16 mouse cellular contexts compared by ENCODE assay signal in the genomic region with DNA sequence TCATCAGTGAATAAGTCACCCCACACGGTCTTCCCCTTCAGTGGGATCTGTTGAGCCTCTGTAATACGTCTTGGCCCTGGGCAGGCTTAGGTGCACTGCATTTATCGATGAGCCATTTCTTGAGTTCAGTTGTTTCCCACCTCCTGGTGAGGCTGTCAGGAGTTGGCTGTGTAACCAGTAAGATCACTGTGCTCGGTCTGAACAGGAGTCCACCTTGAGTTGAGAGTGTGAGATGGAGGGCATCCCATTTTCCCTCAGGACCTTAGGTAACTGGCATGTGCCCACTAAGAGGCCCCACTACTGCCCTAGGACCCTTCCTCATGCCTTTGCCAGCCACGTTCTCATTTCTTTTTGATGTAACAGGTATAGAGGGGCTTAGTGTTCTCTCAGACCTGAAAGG.
"Had no signal": no experiment of that assay in that cellular context is flagged by ENCODE, and none has a peak within 500 bp of the region (broad histone marks: within the 10 kb centered on the region; RNA-seq: fewer than 3 reads in every experiment).

No protein-coding gene starts in this region.

- H3K4me3 ChIP-seq: neural tube, embryonic 13.5 days; neural tube, embryonic 15.5 days; stomach, embryonic 15.5 days had no signal

- H3K4me2 ChIP-seq: neural tube, embryonic 13.5 days; neural tube, embryonic 15.5 days; stomach, embryonic 15.5 days had no signal

- H3K27ac ChIP-seq: neural tube, embryonic 13.5 days; neural tube, embryonic 15.5 days; stomach, embryonic 15.5 days; stomach, postnatal 0 days had no signal

- H3K9me3 ChIP-seq: neural tube, embryonic 13.5 days; neural tube, embryonic 15.5 days; stomach, embryonic 15.5 days had no signal

- H3K9ac ChIP-seq: neural tube, embryonic 13.5 days; neural tube, embryonic 15.5 days; stomach, embryonic 15.5 days had no signal

- DNase-seq: retina, postnatal 1 day; right cerebral cortex, adult 18-20 months; right cerebral cortex, postnatal 14 days; right cerebral cortex, postnatal 25 days; right cerebral cortex, postnatal 4 days; spleen, adult 18-20 months; thymus, adult 18-20 months; thymus, adult 2 months; thymus, postnatal 14 days; thymus, postnatal 25 days; thymus, postnatal 36 days; thymus, postnatal 4 days had no signal

- H3K27me3 ChIP-seq: neural tube, embryonic 13.5 days; neural tube, embryonic 15.5 days; stomach, embryonic 15.5 days had no signal

- H3K4me1 ChIP-seq: neural tube, embryonic 13.5 days; neural tube, embryonic 15.5 days; stomach, embryonic 15.5 days had no signal
